Mouse (Mus musculus): ENCODE measurements around the gene Cfap97d2. TPM values are rescaled to one million over a fixed set of nuclear protein-coding genes. Genes with fewer than 3 reads are reported as not detected.
A peak's percentile ranks its signal among the peaks of the same experiment; 100 is the strongest.

The Cfap97d2 gene
- polyA plus RNA-seq, 1 experiment from 2014 or later = 1.0 TPM

DNA sequence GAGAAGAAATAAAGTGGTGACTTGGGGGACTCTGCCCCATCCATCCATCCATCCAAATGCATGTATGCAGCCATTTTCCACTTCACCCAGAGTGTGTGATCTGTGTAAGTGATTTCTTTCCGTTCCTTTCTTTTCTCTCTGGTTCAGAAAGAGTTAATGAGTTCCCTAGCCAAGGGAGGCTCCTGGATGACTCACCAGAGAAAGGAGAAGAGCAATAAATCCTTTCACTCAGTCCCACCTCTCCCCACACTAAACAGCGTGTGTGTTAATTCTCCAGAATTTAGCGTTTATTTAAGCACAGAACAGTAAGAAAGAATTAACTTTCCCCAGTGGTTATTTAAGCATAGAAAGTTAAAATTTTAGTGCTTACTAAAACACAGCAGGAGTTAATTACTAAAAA, 41.9 kb downstream of the Cfap97d2 start:
- no peaks in the 10 kb centered on the region for H3K27me3 ChIP-seq (replicated peaks; ENCODE audit: control insufficient read depth, insufficient read depth, low read length)
- 0 out of 2 replicates have a peak, but pooled peaks cover 2% of the 10 kb centered on the region for H3K9me3 ChIP-seq (ENCODE audit: control insufficient read depth, low read length)
- H3K27ac ChIP-seq (ENCODE audit: low read depth, low read length) = no peak overlapping the region
- H3K9ac ChIP-seq (ENCODE audit: low read depth, low read length) = no peak overlapping the region
- H3K36me3 ChIP-seq (ENCODE audit: control insufficient read depth, insufficient read depth, low read length) = no peaks in the 10 kb centered on the region
- no peak overlapping the region for H3K4me2 ChIP-seq (ENCODE audit: low read length)
- ATAC-seq = no peak
- no peak overlapping the region for H3K4me3 ChIP-seq (ENCODE audit: low read length)
- WGBS = 35% methylated on average over 3 of the region's 3 CpGs
- no peaks in the 10 kb centered on the region for H3K4me1 ChIP-seq (ENCODE audit: control insufficient read depth, insufficient read depth, low read depth, low read length)

DNA sequence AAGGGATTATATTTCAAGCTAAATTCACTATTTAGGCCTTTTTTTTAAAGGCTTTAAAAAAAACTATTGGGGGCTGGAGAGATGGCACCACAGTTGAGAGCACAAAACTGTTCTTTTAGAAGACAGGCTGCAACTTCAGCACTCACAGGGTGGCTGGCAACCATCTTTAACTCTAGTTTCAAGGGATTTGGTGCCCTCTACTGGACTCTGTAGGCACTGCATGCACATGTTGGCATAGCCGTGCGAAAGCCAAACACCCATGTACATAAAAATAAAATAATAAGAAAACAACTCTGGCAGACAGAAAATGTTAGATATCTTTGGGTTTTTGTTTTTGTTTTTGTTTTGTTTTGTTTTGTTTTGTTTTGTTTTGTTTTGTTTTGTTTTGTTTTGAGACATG, 48.0 kb downstream of the Cfap97d2 start:
- WGBS = 24% methylated on average over 2 of the region's 2 CpGs
- H3K4me1 ChIP-seq (ENCODE audit: control insufficient read depth, insufficient read depth, low read depth, low read length) = peaks cover 8% of the 10 kb centered on the region
- no peak overlapping the region for H3K9ac ChIP-seq (ENCODE audit: low read depth, low read length)
- 0 out of 2 replicates have a peak, but pooled peaks cover 2% of the 10 kb centered on the region for H3K9me3 ChIP-seq (ENCODE audit: control insufficient read depth, low read length)
- no peaks in the 10 kb centered on the region for H3K36me3 ChIP-seq (ENCODE audit: control insufficient read depth, insufficient read depth, low read length)
- ATAC-seq = no peak
- no peak overlapping the region for H3K4me2 ChIP-seq (ENCODE audit: low read length)
- no peak overlapping the region for H3K4me3 ChIP-seq (ENCODE audit: low read length)
- H3K27me3 ChIP-seq (replicated peaks; ENCODE audit: control insufficient read depth, insufficient read depth, low read length) = no peaks in the 10 kb centered on the region
- H3K27ac ChIP-seq (ENCODE audit: low read depth, low read length) = no peak overlapping the region

DNA sequence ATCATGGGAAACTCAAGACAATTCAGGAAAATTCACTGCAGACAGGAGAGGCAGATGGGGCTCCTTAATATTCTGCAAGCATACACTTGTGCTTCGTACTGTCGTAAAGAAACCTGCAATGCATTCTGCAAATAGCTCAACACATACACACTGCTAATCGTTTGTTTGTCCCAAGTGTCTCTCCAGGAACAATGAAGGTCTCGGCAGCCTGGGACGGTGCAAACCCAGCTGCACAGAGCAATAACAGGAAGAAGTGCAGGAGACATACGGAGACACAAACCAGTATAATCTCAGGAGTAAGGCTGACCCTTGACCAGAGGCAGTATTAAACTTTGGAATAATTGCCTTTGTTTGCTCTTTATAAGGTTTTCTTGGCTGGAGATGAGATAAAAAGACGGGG, 50.8 kb downstream of the Cfap97d2 start:
- Histone ChIP-seq H3K27ac (ENCODE audit: low read depth, low read length) (no peak overlapping the region), H3K4me3 (ENCODE audit: low read length) (no peak overlapping the region), H3K4me1 (ENCODE audit: control insufficient read depth, insufficient read depth, low read depth, low read length) (peaks cover 13% of the 10 kb centered on the region), H3K9ac (ENCODE audit: low read depth, low read length) (no peak overlapping the region), H3K9me3 (ENCODE audit: control insufficient read depth, low read length) (no peaks in the 10 kb centered on the region), H3K36me3 (ENCODE audit: control insufficient read depth, insufficient read depth, low read length) (peaks cover 2% of the 10 kb centered on the region; the same call in 1 of the 2 replicates), H3K27me3 (replicated peaks; ENCODE audit: control insufficient read depth, insufficient read depth, low read length) (no peaks in the 10 kb centered on the region), H3K4me2 (ENCODE audit: low read length) (no peak overlapping the region)
- WGBS = 63% methylated on average over 7 of the region's 7 CpGs
- no peak for ATAC-seq

DNA sequence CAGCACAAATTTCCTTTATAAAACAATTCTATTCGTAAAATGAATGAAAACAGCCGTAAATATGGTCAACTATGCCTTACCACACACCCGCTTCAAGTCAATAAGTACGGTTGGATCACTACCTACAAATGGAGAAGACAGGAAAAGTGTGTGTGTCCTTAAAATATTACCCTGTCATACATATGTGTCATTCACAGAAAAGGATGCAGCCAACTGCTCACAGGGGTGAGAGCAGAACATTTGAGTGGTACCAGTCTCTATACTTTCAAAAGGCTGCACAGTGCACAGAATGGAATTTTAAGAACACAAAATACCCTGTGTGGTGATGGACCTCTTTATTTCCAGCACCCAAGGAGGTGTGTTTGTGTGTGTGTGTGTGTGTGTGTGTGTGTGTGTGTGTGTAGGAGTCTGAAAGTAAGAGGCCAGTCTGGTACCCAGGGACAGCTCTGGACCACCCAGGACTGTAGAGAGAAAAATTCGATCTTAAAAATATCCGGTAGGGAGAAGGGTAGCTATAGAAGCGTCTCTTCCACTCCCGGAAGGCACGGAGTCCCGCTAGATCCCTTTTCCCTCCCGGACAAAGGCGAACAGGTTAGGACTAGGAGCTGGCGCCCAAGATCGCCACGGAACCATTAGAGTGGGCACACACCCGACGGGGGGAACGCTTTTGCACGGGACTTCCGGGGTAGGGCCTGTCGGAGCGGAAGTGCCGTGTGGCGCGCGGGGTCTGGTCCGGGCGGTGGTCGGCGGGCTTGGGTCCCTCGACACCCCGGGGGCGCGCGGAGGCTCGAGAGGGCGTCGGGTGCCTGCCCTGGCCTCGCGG, 51.5 kb downstream of the Cfap97d2 start, which contains the start of gene Cdc16:
TSS of gene Cdc16 (plus strand) at position 695 of the 823 bp plus-strand sequence.
- Histone ChIP-seq H3K4me3 (ENCODE audit: low read length) (peak within 1 kb of the TSS; percentile 100), H3K4me2 (ENCODE audit: low read length) (peak within 1 kb of the TSS; percentile 95), H3K36me3 (ENCODE audit: control insufficient read depth, insufficient read depth, low read length) (peaks cover 6% of the 10 kb centered on the region), H3K4me1 (ENCODE audit: control insufficient read depth, insufficient read depth, low read depth, low read length) (peaks cover 13% of the 10 kb centered on the region), H3K27ac (ENCODE audit: low read depth, low read length) (peak within 1 kb of the TSS; percentile 85), H3K9ac (ENCODE audit: low read depth, low read length) (peak within 1 kb of the TSS; percentile 97), H3K27me3 (replicated peaks; ENCODE audit: control insufficient read depth, insufficient read depth, low read length) (no peaks in the 10 kb centered on the region), H3K9me3 (ENCODE audit: control insufficient read depth, low read length) (no peaks in the 10 kb centered on the region)
- WGBS = 9% methylated on average over 36 of the region's 40 CpGs
- peak; percentile 97 for ATAC-seq

DNA sequence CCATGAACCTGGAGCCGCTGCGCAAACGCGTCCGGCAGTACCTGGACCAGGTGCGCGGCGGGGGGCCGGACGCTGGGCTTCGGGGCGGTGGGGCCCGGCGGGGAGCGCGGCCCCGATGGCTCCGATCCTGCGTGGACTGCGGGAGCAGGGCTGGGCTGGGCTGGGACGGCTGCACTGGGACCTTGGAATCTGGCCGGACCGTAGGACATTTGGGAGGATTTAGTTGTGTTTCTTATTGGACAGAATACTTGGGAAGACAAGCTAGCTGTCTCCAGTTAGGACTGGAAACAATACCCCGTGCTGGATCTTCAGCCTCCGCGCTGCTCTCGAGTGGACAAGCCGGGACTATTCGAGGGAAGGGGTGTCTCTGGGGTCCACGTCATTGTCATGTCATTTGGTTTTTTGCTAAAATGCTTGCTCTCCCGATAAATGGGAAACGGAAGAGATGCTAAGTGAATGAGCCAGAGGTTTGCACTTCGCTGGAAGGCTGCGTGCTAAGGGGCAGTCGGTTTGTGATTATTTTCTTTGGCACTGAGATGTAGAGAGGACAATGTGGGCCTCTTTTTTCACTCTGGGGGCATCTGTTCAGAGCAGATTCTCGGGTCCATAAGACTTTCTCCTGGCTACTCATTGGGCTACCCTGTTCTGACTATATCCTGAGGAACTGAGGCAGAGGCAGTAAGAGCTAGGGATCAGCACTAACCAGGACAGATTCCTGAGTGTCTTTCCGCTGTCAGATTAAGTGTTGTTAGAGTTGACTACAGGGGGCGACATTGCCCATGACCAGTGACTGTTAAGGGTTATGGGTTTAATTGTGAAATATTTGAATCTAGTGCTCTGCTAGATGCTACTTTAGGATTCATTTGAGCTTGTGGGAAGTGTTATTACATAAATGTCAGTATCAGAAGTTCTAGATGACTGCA, 52.4 kb downstream of the Cfap97d2 start:
- peaks cover 13% of the 10 kb centered on the region for H3K4me1 ChIP-seq (ENCODE audit: control insufficient read depth, insufficient read depth, low read depth, low read length)
- under 1% methylated on average over 38 of the region's 38 CpGs for WGBS
- H3K9me3 ChIP-seq (ENCODE audit: control insufficient read depth, low read length) = no peaks in the 10 kb centered on the region
- H3K9ac ChIP-seq (ENCODE audit: low read depth, low read length) = peak overlapping the region; percentile 97
- peak overlapping the region; percentile 100 for H3K4me3 ChIP-seq (ENCODE audit: low read length)
- peak overlapping the region; percentile 85 for H3K27ac ChIP-seq (ENCODE audit: low read depth, low read length)
- H3K36me3 ChIP-seq (ENCODE audit: control insufficient read depth, insufficient read depth, low read length) = peaks cover 13% of the 10 kb centered on the region
- H3K4me2 ChIP-seq (ENCODE audit: low read length) = peak overlapping the region; percentile 95
- no peaks in the 10 kb centered on the region for H3K27me3 ChIP-seq (replicated peaks; ENCODE audit: control insufficient read depth, insufficient read depth, low read length)
- ATAC-seq = peak; percentile 82

DNA sequence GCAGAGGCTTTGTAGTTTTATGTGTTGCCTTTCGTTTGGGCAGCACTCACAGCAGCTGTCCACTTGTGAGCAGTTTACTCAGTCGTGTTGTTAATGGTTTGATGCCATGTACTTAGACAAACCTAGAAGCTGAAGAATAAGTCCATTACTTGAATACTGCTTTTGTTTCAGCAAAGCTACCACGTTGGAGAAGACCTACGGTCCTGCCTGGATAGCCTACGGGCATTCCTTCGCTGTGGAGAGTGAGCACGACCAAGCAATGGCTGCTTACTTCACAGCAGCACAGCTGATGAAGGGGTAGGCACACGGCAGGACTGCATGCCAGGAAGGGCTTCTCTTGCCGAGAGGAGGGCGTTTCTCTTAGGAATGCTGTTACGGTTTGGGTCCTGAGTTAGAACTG, 63.5 kb downstream of the Cfap97d2 start:
- no peak for ATAC-seq
- 88% methylated on average over 11 of the region's 11 CpGs for WGBS
- no peaks in the 10 kb centered on the region for H3K9me3 ChIP-seq (ENCODE audit: control insufficient read depth, low read length)
- no peak overlapping the region for H3K4me2 ChIP-seq (ENCODE audit: low read length)
- H3K27ac ChIP-seq (ENCODE audit: low read depth, low read length) = no peak overlapping the region
- no peaks in the 10 kb centered on the region for H3K4me1 ChIP-seq (ENCODE audit: control insufficient read depth, insufficient read depth, low read depth, low read length)
- peaks cover 60% of the 10 kb centered on the region for H3K36me3 ChIP-seq (ENCODE audit: control insufficient read depth, insufficient read depth, low read length)
- no peak overlapping the region for H3K4me3 ChIP-seq (ENCODE audit: low read length)
- H3K27me3 ChIP-seq (replicated peaks; ENCODE audit: control insufficient read depth, insufficient read depth, low read length) = no peaks in the 10 kb centered on the region
- no peak overlapping the region for H3K9ac ChIP-seq (ENCODE audit: low read depth, low read length)

DNA sequence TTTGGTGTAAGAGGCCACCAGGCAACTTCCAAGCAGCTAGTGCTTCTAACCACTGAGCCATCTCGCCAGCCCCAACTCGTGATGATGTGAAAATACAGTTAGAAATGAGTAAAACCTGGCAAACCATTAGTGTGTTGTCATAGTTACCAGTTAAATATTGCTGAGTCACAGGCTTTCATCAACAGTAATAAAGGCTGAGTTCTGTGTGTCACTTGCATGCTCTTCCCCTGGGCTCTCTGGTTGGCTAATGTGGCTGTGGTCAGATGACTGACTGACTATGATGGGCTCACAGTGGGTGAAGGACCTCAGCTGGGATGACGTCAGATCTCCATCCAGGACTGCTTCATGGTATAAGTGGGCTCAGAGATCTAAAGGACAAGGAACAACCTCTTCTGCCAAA, 74.8 kb downstream of the Cfap97d2 start:
- Histone ChIP-seq H3K4me2 (ENCODE audit: low read length) (no peak overlapping the region), H3K9me3 (ENCODE audit: control insufficient read depth, low read length) (no peaks in the 10 kb centered on the region), H3K9ac (ENCODE audit: low read depth, low read length) (no peak overlapping the region), H3K27me3 (replicated peaks; ENCODE audit: control insufficient read depth, insufficient read depth, low read length) (no peaks in the 10 kb centered on the region), H3K27ac (ENCODE audit: low read depth, low read length) (no peak overlapping the region), H3K4me1 (ENCODE audit: control insufficient read depth, insufficient read depth, low read depth, low read length) (peaks cover 5% of the 10 kb centered on the region), H3K36me3 (ENCODE audit: control insufficient read depth, insufficient read depth, low read length) (peaks cover 35% of the 10 kb centered on the region), H3K4me3 (ENCODE audit: low read length) (no peak overlapping the region)
- WGBS = 87% methylated on average over 3 of the region's 3 CpGs
- ATAC-seq = no peak

DNA sequence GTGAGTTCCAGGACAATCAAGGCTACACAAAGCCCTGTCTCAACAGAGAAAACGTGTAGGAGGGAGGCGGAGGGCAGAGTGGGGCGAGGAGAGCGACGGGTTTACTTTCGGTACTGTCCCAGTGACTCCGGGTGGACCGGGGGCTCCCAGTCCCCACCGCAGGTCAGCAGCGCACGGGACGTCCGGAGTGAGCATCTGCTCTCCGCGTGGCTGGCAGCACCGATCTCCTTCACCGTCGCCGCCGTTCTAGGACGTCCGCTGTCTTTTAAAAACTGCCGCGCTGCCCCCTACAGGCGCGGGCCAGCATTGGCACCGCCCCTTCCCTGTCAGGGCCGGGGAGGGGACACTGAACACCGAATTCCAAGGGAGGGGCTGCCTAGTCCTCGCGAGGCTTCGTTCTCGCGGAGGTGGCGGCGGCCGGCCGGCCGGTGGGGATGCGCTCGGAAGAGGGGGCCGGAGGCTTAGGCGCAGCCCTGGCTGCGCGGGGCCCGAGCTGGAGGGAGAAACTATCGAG, 79.6 kb downstream of the Cfap97d2 start, which contains the start of gene Upf3a:
TSS of gene Upf3a (plus strand) at position 366 of the 514 bp plus-strand sequence.
- Histone ChIP-seq H3K4me3 (ENCODE audit: low read length) (peak within 1 kb of the TSS; percentile 72), H3K4me2 (ENCODE audit: low read length) (peak within 1 kb of the TSS; percentile 93), H3K4me1 (ENCODE audit: control insufficient read depth, insufficient read depth, low read depth, low read length) (peaks cover 7% of the 10 kb centered on the region), H3K36me3 (ENCODE audit: control insufficient read depth, insufficient read depth, low read length) (peaks cover 16% of the 10 kb centered on the region), H3K9ac (ENCODE audit: low read depth, low read length) (peak within 1 kb of the TSS; percentile 98), H3K27ac (ENCODE audit: low read depth, low read length) (peak within 1 kb of the TSS; percentile 100), H3K9me3 (ENCODE audit: control insufficient read depth, low read length) (no peaks in the 10 kb centered on the region), H3K27me3 (replicated peaks; ENCODE audit: control insufficient read depth, insufficient read depth, low read length) (no peaks in the 10 kb centered on the region)
- under 1% methylated on average over 43 of the region's 47 CpGs for WGBS
- peak; percentile 95 for ATAC-seq

Data from hindbrain, embryonic 16.5 days (tissue).